Mouse (Mus musculus): ENCODE measurements around the gene Terf2. TPM values are rescaled to one million over a fixed set of nuclear protein-coding genes. Genes with fewer than 3 reads are reported as not detected.
A peak's percentile ranks its signal among the peaks of the same experiment; 100 is the strongest.
"Not testable (repeated sequence)": the region's sequence is repeated elsewhere in the genome, so short reads cannot be mapped to it uniquely, and the experiment has no call there.

Terf2 gene
- polyA plus RNA-seq, 1 experiment from 2014 or later = 13.0 TPM

GRCm38 (mm10) chr8:107109816-107110435 lies 13.6 kb upstream of the Terf2 start:
- Histone ChIP-seq H3K4me3 (no peak overlapping the region), H3K36me3 (no peaks in the 10 kb centered on the region), H3K27ac (no peak overlapping the region), H3K27me3 (ENCODE audit: insufficient read depth, poor library complexity, severe bottlenecking) (no peaks in the 10 kb centered on the region), H3K9me3 (no peaks in the 10 kb centered on the region), H3K4me1 (peaks cover 16% of the 10 kb centered on the region)
- DNase-seq (ENCODE audit: low spot score) = no peak
- 74% methylated on average over 5 of the region's 5 CpGs for WGBS

- DNase-seq (ENCODE audit: low spot score) = no peak
- H3K4me1 ChIP-seq = peaks cover 9% of the 10 kb centered on the region; the same call in 1 of the 2 replicates
- H3K27me3 ChIP-seq (ENCODE audit: insufficient read depth, poor library complexity, severe bottlenecking) = no peaks in the 10 kb centered on the region
- H3K4me3 ChIP-seq = peak overlapping the region; percentile 27
- H3K27ac ChIP-seq = peak overlapping the region; percentile 65
- no peaks in the 10 kb centered on the region for H3K36me3 ChIP-seq
- H3K9me3 ChIP-seq = no peaks in the 10 kb centered on the region
- 65% methylated on average over 23 of the region's 23 CpGs for WGBS
Observed at GRCm38 (mm10) chr8:107108978-107109720, 12.8 kb upstream of the Terf2 start.

GRCm38 (mm10) chr8:107108089-107108488 lies 11.7 kb upstream of the Terf2 start:
- not testable (repeated sequence) for H3K4me1 ChIP-seq; H3K27me3 ChIP-seq (ENCODE audit: insufficient read depth, poor library complexity, severe bottlenecking); DNase-seq (ENCODE audit: low spot score); H3K4me3 ChIP-seq; H3K36me3 ChIP-seq; H3K27ac ChIP-seq; H3K9me3 ChIP-seq
- WGBS = 86% methylated on average over 5 of the region's 5 CpGs

- WGBS = 8% methylated on average over 4 of the region's 4 CpGs
- Histone ChIP-seq H3K27me3 (ENCODE audit: insufficient read depth, poor library complexity, severe bottlenecking) (no peaks in the 10 kb centered on the region), H3K4me3 (no peak overlapping the region), H3K9me3 (no peaks in the 10 kb centered on the region), H3K36me3 (no peaks in the 10 kb centered on the region), H3K27ac (no peak overlapping the region), H3K4me1 (0 out of 2 replicates have a peak, but pooled peaks cover 8% of the 10 kb centered on the region)
- peak; percentile 85 for DNase-seq (ENCODE audit: low spot score)
Observed at GRCm38 (mm10) chr8:107104547-107104946, 8.2 kb upstream of the Terf2 start.

- DNase-seq (ENCODE audit: low spot score) = no peak
- no peaks in the 10 kb centered on the region for H3K36me3 ChIP-seq
- H3K27ac ChIP-seq = no peak overlapping the region
- no peak overlapping the region for H3K4me3 ChIP-seq
- WGBS = 80% methylated on average over 2 of the region's 2 CpGs
- H3K4me1 ChIP-seq = 0 out of 2 replicates have a peak, but pooled peaks cover 2% of the 10 kb centered on the region
- H3K9me3 ChIP-seq = no peaks in the 10 kb centered on the region
- H3K27me3 ChIP-seq (ENCODE audit: insufficient read depth, poor library complexity, severe bottlenecking) = no peaks in the 10 kb centered on the region
Observed at GRCm38 (mm10) chr8:107100635-107101034, 4.3 kb upstream of the Terf2 start.

GRCm38 (mm10) chr8:107095717-107096365 lies 506 bp downstream of the Terf2 start:
- H3K36me3 ChIP-seq = peaks cover 35% of the 10 kb centered on the region
- H3K9me3 ChIP-seq = no peaks in the 10 kb centered on the region
- peaks cover 17% of the 10 kb centered on the region for H3K4me1 ChIP-seq
- H3K27ac ChIP-seq = peak overlapping the region; percentile 95
- WGBS = under 1% methylated on average over 49 of the region's 53 CpGs
- peak; percentile 82 for DNase-seq (ENCODE audit: low spot score)
- H3K27me3 ChIP-seq (ENCODE audit: insufficient read depth, poor library complexity, severe bottlenecking) = no peaks in the 10 kb centered on the region
- peak overlapping the region; percentile 97 for H3K4me3 ChIP-seq

GRCm38 (mm10) chr8:107090531-107090930 lies 5.8 kb downstream of the Terf2 start:
- Histone ChIP-seq H3K4me1 (peaks cover 14% of the 10 kb centered on the region), H3K27ac (no peak overlapping the region), H3K36me3 (peaks cover 82% of the 10 kb centered on the region), H3K4me3 (no peak overlapping the region), H3K9me3 (no peaks in the 10 kb centered on the region), H3K27me3 (ENCODE audit: insufficient read depth, poor library complexity, severe bottlenecking) (no peaks in the 10 kb centered on the region)
- 98% methylated on average over 7 of the region's 7 CpGs for WGBS
- no peak for DNase-seq (ENCODE audit: low spot score)

- no peak for DNase-seq (ENCODE audit: low spot score)
- Histone ChIP-seq H3K4me1 (no peaks in the 10 kb centered on the region), H3K27ac (no peak overlapping the region), H3K9me3 (no peaks in the 10 kb centered on the region), H3K4me3 (no peak overlapping the region), H3K36me3 (peaks cover 80% of the 10 kb centered on the region), H3K27me3 (ENCODE audit: insufficient read depth, poor library complexity, severe bottlenecking) (no peaks in the 10 kb centered on the region)
- 98% methylated on average over 5 of the region's 5 CpGs for WGBS
Observed at GRCm38 (mm10) chr8:107088526-107089063, 7.8 kb downstream of the Terf2 start.

- WGBS = 95% methylated on average over 5 of the region's 5 CpGs
Observed at GRCm38 (mm10) chr8:107086018-107086417, 10.3 kb downstream of the Terf2 start.

GRCm38 (mm10) chr8:107085358-107085757 lies 11.0 kb downstream of the Terf2 start:
- WGBS = 94% methylated on average over 17 of the region's 17 CpGs
- no peaks in the 10 kb centered on the region for H3K4me1 ChIP-seq

More at GRCm38 (mm10) chr8:107086018-107086417, 10.3 kb downstream of the Terf2 start:
- Histone ChIP-seq H3K27ac (no peak overlapping the region), H3K9me3 (no peaks in the 10 kb centered on the region), H3K4me3 (no peak overlapping the region), H3K36me3 (peaks cover 83% of the 10 kb centered on the region), H3K27me3 (ENCODE audit: insufficient read depth, poor library complexity, severe bottlenecking) (no peaks in the 10 kb centered on the region), H3K4me1 (no peaks in the 10 kb centered on the region)
- DNase-seq (ENCODE audit: low spot score) = no peak

GRCm38 (mm10) chr8:107076239-107076888 lies 20.0 kb downstream of the Terf2 start:
- Histone ChIP-seq H3K4me3 (no peak overlapping the region), H3K4me1 (peaks cover 13% of the 10 kb centered on the region), H3K36me3 (peaks cover 92% of the 10 kb centered on the region), H3K27me3 (ENCODE audit: insufficient read depth, poor library complexity, severe bottlenecking) (no peaks in the 10 kb centered on the region), H3K27ac (no peak overlapping the region), H3K9me3 (no peaks in the 10 kb centered on the region)
- 82% methylated on average over 7 of the region's 7 CpGs for WGBS
- no peak for DNase-seq (ENCODE audit: low spot score)

More at GRCm38 (mm10) chr8:107085358-107085757, 11.0 kb downstream of the Terf2 start:
- Histone ChIP-seq H3K36me3 (peaks cover 83% of the 10 kb centered on the region), H3K4me3 (no peak overlapping the region), H3K9me3 (no peaks in the 10 kb centered on the region), H3K27me3 (ENCODE audit: insufficient read depth, poor library complexity, severe bottlenecking) (no peaks in the 10 kb centered on the region), H3K27ac (no peak overlapping the region)
- DNase-seq (ENCODE audit: low spot score) = no peak

- 55% methylated on average over 1 of the region's 1 CpGs for WGBS
- DNase-seq (ENCODE audit: low spot score) = no peak
- H3K27ac ChIP-seq = no peak overlapping the region
- H3K9me3 ChIP-seq = no peaks in the 10 kb centered on the region
- no peaks in the 10 kb centered on the region for H3K27me3 ChIP-seq (ENCODE audit: insufficient read depth, poor library complexity, severe bottlenecking)
- peaks cover 86% of the 10 kb centered on the region for H3K36me3 ChIP-seq
- H3K4me1 ChIP-seq = peaks cover 13% of the 10 kb centered on the region
- H3K4me3 ChIP-seq = no peak overlapping the region
Observed at GRCm38 (mm10) chr8:107074128-107074527, 22.2 kb downstream of the Terf2 start.
